In genomic region chr11:32061020-32061419, GRCm38 (mm10) we compare ENCODE assay signal across 23 mouse cellular contexts.
DNase-seq lines count a peak whose midpoint lies in the region; ATAC-seq and TF ChIP-seq lines count a peak whose summit lies in the region.
"Had no signal": no experiment of that assay in that cellular context is flagged by ENCODE, and none has a peak within 500 bp of the region (broad histone marks: within the 10 kb centered on the region; RNA-seq: fewer than 3 reads in every experiment).

No protein-coding gene starts in this region.

- WGBS in heart, embryonic 16.5 days: 34% methylated on average over 2 of the region's 2 CpGs
- 51% methylated on average over 2 of the region's 2 CpGs for WGBS in heart, embryonic 10.5 days
- WGBS in midbrain, embryonic 13.5 days: 59% methylated on average over 2 of the region's 2 CpGs
- WGBS in midbrain, embryonic 10.5 days: 73% methylated on average over 2 of the region's 2 CpGs
- 46% methylated on average over 2 of the region's 2 CpGs for WGBS in midbrain, postnatal 0 days

- peak; percentile 58 for ATAC-seq in frontal cortex, adult (ENCODE audit: low TSS enrichment)
- peak; percentile 35 for ATAC-seq in heart, embryonic 16.5 days (replicated peaks; ENCODE audit: extremely low read depth, insufficient read depth, low FRiP score)
- ATAC-seq in midbrain, embryonic 13.5 days: no peak
- no peak for ATAC-seq in midbrain, postnatal 0 days (ENCODE audit: low FRiP score)
- ATAC-seq: hindbrain, embryonic 16.5 days had no signal

- no peaks in the 10 kb centered on the region for H3K27me3 ChIP-seq in heart, embryonic 16.5 days (ENCODE audit: control insufficient read depth, insufficient read depth, low read length)
- peaks cover 7% of the 10 kb centered on the region; the same call in 1 of the 2 replicates for H3K27me3 ChIP-seq in heart, embryonic 10.5 days (ENCODE audit: insufficient read depth, poor library complexity, severe bottlenecking)
- H3K27me3 ChIP-seq in midbrain, embryonic 13.5 days: peaks cover 4% of the 10 kb centered on the region; the same call in 1 of the 2 replicates
- H3K27me3 ChIP-seq in midbrain, embryonic 10.5 days (ENCODE audit: low read depth, poor library complexity, severe bottlenecking): no peaks in the 10 kb centered on the region
- H3K27me3 ChIP-seq in midbrain, postnatal 0 days (ENCODE audit: insufficient read depth, low read length): no peaks in the 10 kb centered on the region
- H3K27me3 ChIP-seq: neural tube, embryonic 15.5 days; stomach, embryonic 15.5 days had no signal

- no peaks in the 10 kb centered on the region for H3K9me3 ChIP-seq in heart, embryonic 16.5 days (replicated peaks; ENCODE audit: control insufficient read depth, low read length)
- no peaks in the 10 kb centered on the region for H3K9me3 ChIP-seq in heart, embryonic 10.5 days
- H3K9me3 ChIP-seq in midbrain, embryonic 13.5 days: no peaks in the 10 kb centered on the region
- H3K9me3 ChIP-seq in midbrain, embryonic 10.5 days (replicated peaks): no peaks in the 10 kb centered on the region
- no peaks in the 10 kb centered on the region for H3K9me3 ChIP-seq in midbrain, postnatal 0 days (ENCODE audit: low read length)
- H3K9me3 ChIP-seq: neural tube, embryonic 15.5 days; stomach, embryonic 15.5 days had no signal

- TF ChIP-seq CTCF in midbrain, postnatal 0 days (IDR thresholded peaks at IDR 0.05): no peak

- 0 out of 2 replicates have a peak overlapping the region, but pooled peaks have one; percentile 40 for H3K4me2 ChIP-seq in heart, embryonic 16.5 days (ENCODE audit: low read depth, low read length)
- H3K4me2 ChIP-seq in midbrain, embryonic 13.5 days (replicated peaks): no peak overlapping the region
- no peak overlapping the region for H3K4me2 ChIP-seq in midbrain, postnatal 0 days (ENCODE audit: low read depth, low read length, poor library complexity, severe bottlenecking)
- H3K4me2 ChIP-seq: neural tube, embryonic 15.5 days; stomach, embryonic 15.5 days had no signal

- H3K4me1 ChIP-seq in heart, embryonic 16.5 days (ENCODE audit: control insufficient read depth, insufficient read depth, low read length): peaks cover 12% of the 10 kb centered on the region
- peaks cover 31% of the 10 kb centered on the region for H3K4me1 ChIP-seq in heart, embryonic 10.5 days
- peaks cover 60% of the 10 kb centered on the region for H3K4me1 ChIP-seq in midbrain, embryonic 13.5 days (replicated peaks)
- peaks cover 49% of the 10 kb centered on the region for H3K4me1 ChIP-seq in midbrain, embryonic 10.5 days
- peaks cover 20% of the 10 kb centered on the region for H3K4me1 ChIP-seq in midbrain, postnatal 0 days (ENCODE audit: insufficient read depth, low read length)

- H3K27ac ChIP-seq in heart, embryonic 16.5 days (ENCODE audit: low read length): peak overlapping the region; percentile 81
- no peak overlapping the region; the same call in 1 of the 2 replicates for H3K27ac ChIP-seq in heart, embryonic 10.5 days
- H3K27ac ChIP-seq in midbrain, embryonic 13.5 days: 0 out of 2 replicates have a peak overlapping the region, but pooled peaks have one; percentile 73
- H3K27ac ChIP-seq in midbrain, embryonic 10.5 days (replicated peaks): no peak overlapping the region
- peak overlapping the region; percentile 59 for H3K27ac ChIP-seq in midbrain, postnatal 0 days (ENCODE audit: low read depth, low read length)
- H3K27ac ChIP-seq: neural tube, embryonic 15.5 days; stomach, embryonic 15.5 days had no signal

- H3K36me3 ChIP-seq in heart, embryonic 16.5 days (ENCODE audit: control insufficient read depth, insufficient read depth): no peaks in the 10 kb centered on the region
- no peaks in the 10 kb centered on the region for H3K36me3 ChIP-seq in heart, embryonic 10.5 days
- peaks cover 46% of the 10 kb centered on the region for H3K36me3 ChIP-seq in midbrain, embryonic 13.5 days
- H3K36me3 ChIP-seq in midbrain, embryonic 10.5 days: peaks cover 29% of the 10 kb centered on the region
- peaks cover 12% of the 10 kb centered on the region for H3K36me3 ChIP-seq in midbrain, postnatal 0 days (ENCODE audit: insufficient read depth, low read length)
- H3K36me3 ChIP-seq: stomach, embryonic 15.5 days had no signal

- no peak for DNase-seq in frontal cortex, postnatal 10 days (ENCODE audit: low spot score in 2 of 2)
- DNase-seq in heart, embryonic 10.5 days (ENCODE audit: low spot score): no peak
- no peak for DNase-seq in midbrain, embryonic 10.5 days (ENCODE audit: low spot score)
- DNase-seq in midbrain, postnatal 0 days (ENCODE audit: low spot score): no peak
- no peak for DNase-seq in lung, postnatal 4 days
- DNase-seq: B cell, adult 2 months; cerebellum, adult 2 months; gastrocnemius, postnatal 10 days; kidney, adult 18-20 months; kidney, postnatal 10 days; left cerebral cortex, postnatal 4 days; liver; lung, postnatal 10 days; right cerebral cortex, postnatal 25 days; thymus, adult 18-20 months; thymus, postnatal 4 days had no signal

- H3K4me3 ChIP-seq in heart, embryonic 16.5 days (ENCODE audit: low read length): no peak overlapping the region
- H3K4me3 ChIP-seq in heart, embryonic 10.5 days: no peak overlapping the region
- H3K4me3 ChIP-seq in midbrain, embryonic 13.5 days (replicated peaks): no peak overlapping the region
- H3K4me3 ChIP-seq in midbrain, embryonic 10.5 days: no peak overlapping the region
- H3K4me3 ChIP-seq in midbrain, postnatal 0 days (ENCODE audit: low read depth, low read length): no peak overlapping the region
- H3K4me3 ChIP-seq: megakaryocyte, embryonic 14.5 days; neural tube, embryonic 15.5 days; stomach, embryonic 15.5 days had no signal

- H3K9ac ChIP-seq in heart, embryonic 16.5 days (ENCODE audit: low read length): 0 out of 2 replicates have a peak overlapping the region, but pooled peaks have one; percentile 17
- no peak overlapping the region for H3K9ac ChIP-seq in midbrain, embryonic 13.5 days (replicated peaks)
- H3K9ac ChIP-seq in midbrain, postnatal 0 days (replicated peaks; ENCODE audit: low read length, poor library complexity, severe bottlenecking): no peak overlapping the region
- H3K9ac ChIP-seq: neural tube, embryonic 15.5 days; stomach, embryonic 15.5 days had no signal

Comparison
In these comparisons a context has a peak if more than half of its experiments do, and no peak if none do; other contexts are left out.
1. H3K27ac ChIP-seq: peak in heart, embryonic 16.5 days (single experiment), midbrain, embryonic 13.5 days (single experiment) and midbrain, postnatal 0 days (single experiment); none in heart, embryonic 10.5 days (single experiment) and midbrain, embryonic 10.5 days (single experiment).
2. ATAC-seq: peak in frontal cortex, adult (single experiment) and heart, embryonic 16.5 days (single experiment); none in midbrain, embryonic 13.5 days (single experiment) and midbrain, postnatal 0 days (single experiment).